Mouse (Mus musculus) spleen, postnatal 14 days (tissue): ENCODE results near the gene Usp46.
"Not testable (repeated sequence)": the region's sequence is repeated elsewhere in the genome, so short reads cannot be mapped to it uniquely, and the experiment has no call there.

Experiments
- DNase-seq, 2 experiments: peaks; one replicate each; pipeline ENCODE4 v3.0.0; 2021 to 2022; ENCODE audit warnings: low spot score in 2 of 2

Gene Usp46

DNA sequence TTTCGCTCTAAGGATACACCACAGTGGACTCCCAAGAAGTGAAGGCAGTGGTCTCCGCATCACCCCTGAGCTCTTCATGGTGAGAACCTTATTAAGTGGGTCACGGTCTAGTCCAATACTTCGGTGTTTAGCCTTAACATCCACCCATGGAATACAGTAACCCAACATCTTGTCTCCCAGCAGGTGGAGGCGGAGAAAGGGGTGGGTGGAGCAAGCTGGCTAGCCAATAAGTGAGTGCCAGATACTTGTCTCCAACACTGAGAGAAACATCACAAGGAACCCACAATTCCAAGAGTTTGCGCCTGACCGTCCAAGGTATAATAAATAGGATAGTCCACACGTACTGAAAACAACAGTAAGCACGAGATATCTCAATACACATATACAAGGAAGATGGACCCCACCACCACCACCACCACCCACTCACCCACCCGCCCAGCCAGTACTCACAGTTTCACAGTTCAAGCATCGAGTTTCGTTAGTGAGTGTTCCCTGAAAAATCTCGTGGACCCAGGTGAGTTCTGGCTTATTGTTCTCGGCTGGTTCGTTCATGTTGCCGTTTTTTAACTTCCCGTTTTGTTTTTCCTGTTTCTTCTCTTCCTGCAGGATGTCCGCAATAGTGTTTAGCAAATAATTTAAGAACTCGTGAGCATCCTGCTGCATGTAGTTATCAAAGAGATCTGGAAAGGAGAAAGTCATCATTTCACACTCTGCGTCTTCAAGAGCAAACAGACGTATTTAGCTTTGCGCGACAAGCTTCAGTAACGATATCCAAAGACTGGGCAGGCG lies 39.3 kb downstream of the Usp46 start:
- DNase-seq, result no peak

DNA sequence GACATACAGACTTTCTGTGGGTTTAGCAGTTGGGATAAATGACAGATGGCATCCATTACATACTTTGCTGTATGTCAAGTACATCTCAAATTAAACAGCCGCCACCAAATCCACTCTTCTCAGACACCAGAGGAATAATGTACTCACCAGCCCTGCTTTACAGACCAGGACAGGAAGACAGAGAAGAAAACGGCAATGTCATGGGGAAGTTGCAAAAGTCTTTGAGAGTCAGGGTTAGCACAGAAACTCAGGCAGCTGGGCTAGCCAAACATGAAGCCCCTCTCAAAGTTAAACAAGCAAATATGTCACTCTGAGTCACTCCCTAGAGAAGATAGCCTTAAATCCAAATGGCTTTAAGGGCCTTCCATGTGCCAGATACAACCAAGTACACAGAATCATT lies 40.0 kb downstream of the Usp46 start:
- no peak for DNase-seq

DNA sequence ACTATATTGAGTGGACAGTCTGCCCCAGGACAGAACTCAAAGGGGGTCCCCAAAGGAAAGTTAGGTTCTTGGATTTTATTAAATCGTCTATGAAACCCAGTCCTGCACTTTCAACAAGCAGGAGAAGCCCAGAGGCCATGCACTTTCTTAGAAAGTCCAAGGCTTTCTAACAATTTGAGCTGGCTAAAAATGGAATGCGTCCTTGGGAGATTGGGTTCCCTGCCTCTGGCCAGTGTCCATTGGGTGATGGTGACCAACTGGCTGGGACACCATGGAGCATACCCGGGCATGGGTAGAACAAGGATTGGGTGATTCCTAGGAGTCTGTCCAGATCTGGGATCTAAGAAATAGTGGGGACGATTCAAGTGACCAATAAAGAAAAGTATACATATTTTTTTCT lies 47.7 kb downstream of the Usp46 start:
- DNase-seq, result no peak

DNA sequence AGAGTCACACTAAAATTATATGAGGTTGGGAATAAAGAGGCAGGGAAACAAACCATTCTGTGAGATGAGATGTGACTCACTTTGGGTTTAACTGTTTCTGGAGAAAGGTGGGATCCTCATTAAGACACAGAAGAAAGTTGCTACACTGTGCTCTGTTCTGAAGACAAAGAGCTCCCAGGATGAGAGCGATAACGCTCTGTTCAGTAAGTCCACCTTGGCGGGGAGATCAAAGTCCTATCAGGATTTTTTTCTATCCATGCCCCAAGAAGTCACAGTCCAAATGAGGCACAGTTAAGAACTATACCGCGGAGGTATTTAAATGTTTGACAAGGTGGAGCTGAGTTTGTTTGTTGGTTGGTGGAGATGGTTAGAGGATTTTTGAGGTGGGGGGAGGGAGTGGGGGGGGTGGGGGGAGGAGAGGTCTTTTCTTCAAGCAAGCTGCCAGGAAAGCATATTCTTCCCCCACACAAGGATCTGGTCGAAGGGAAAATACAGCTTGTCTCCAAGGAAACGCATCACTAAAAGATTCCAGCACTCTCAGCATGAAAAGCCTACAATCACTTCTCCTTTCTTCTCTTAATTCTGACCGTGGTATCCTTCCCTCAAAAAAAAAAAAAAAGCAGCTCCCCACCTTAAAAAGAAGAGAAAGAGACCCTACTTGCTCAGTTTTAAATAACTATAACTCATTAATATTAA lies 49.2 kb downstream of the Usp46 start:
- DNase-seq, result no peak

DNA sequence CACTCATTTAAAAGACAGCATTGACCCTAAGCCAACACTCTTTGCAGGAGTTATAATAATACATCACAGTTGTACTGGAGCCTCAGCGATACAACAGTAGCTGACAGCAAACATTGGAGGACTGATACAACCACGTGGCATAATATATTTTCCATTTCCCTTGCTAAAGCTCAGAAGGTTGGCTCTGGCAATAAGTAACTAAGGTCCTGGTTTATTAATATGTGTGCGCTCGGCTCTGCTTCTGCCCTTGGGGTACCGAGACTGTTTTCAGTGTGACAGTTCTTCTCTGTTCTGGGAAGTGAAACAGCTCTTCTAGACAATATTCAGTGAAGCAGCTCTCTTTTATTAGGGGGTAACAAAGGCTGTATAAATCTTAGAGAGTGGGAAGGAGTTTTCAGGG lies 50.7 kb downstream of the Usp46 start:
- DNase-seq, result no peak

DNA sequence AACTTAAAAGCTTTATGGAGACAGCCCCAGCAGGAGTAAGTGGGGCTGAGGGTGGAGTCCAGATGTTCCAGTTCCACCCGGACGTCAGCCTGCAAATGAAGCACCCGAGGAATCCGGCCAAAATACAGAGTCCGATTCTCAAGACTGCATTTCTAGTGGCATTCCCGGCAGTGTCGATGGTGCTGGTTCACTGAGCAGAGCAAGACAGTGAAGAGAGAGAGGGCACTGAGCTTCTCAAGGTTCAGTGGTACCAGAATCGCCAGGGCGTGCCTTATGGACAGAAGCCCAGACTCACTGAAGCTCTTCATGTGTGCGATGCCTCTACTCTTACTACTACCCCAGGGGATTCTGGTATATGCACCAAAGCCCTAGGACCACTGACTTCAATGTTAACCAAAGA lies 56.6 kb downstream of the Usp46 start:
- no peak for DNase-seq

DNA sequence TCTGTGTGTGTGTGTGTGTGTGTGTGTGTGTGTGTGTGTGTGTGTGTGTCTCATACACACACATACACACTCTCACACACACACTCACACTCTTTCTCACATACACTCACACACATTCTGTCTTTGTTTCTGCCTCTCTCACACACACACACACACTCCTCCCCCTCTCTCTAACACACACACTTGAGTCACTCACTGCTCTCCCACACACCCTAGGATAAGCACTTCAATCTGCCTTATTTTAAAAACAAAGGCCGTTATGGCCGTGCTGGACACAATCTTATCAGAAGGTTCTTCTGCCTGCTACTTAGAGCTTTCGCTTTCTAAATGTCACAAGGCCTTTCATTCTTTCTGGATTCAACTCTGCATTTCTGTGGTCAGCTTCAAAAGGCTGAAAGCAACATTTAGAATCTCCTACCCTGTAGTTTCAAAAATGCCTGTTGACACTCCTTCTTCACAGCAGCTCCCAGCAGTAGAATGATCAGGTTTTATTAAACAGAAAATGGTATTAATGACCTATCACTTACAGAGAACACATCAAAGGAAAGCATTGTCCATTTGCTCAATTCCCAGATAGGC lies 60.6 kb downstream of the Usp46 start:
- no peak for DNase-seq

DNA sequence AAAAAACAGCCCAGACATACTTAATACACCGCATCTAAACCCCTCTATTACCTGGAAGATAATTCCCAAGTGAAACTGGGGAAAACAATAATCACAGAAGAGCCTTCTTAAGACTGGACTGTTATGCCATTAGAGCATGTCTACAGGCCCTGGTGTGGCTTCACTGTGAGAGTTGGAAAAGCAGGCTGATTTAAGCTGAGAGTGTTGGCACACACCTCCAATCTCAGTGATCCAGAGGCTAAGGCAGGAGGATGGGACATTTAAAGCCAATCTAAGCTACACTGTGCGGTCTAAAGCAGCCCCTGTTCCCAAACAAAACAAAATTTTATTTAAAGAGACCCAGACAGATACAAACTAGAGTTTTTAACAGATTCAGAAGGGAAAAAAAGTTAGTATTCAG lies 62.3 kb downstream of the Usp46 start:
- DNase-seq, result no peak

DNA sequence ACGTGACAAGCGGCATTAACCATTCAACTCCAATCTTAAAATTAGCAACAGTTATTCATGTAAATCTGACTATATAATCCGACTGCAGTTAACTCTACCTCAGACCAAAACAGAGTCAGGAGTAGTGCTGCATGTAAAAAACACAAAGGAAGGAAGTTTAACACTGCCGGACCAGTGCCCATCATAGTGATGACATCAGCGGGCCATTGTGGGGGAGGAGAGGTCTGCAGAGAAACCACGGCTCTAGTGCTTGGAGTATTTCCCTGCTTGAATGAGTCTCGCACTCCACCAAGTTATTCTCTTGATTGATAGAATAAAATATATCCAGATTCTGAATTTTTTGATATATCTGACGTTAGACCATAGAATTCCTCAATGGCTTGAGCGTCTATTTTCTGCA lies 66.5 kb downstream of the Usp46 start:
- DNase-seq, result no peak

DNA sequence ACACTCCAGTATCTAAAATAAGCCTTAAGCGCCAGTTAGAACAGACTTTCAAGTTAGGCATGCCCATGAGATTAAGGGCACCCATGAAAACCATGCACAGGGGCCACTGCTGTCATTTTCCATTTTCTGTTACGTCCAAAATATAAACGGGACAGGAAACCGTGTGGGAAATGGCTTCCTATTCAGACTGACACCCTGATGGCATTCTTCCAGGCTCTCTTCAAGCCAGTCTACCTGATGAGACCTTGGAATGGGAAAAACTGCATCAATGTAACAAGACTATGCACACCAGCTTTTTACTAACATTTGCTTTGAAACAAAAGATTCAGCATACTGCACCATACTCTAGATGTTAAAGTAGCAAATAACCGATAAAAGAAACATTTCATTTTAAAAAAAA lies 69.3 kb downstream of the Usp46 start:
- no peak for DNase-seq

DNA sequence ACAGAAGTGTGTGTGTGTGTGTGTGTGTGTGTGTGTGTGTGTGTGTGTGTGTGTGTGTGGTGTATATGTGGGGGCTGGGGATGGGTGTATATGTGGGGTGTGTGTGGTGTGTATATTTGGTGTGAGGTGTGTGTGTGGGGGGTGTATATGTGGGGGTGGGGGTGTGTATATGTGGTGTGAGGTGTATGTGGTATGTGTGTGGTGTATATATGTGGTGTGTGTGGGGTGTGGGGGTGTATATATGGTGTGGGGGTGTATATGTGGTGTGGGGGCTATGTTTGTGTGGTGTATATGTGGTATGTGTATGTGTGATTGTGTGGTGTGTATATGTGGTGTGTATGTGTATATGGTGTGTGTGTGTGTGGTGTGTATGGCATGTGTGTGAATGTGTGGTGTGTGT lies 73.4 kb downstream of the Usp46 start:
- no peak for DNase-seq

DNA sequence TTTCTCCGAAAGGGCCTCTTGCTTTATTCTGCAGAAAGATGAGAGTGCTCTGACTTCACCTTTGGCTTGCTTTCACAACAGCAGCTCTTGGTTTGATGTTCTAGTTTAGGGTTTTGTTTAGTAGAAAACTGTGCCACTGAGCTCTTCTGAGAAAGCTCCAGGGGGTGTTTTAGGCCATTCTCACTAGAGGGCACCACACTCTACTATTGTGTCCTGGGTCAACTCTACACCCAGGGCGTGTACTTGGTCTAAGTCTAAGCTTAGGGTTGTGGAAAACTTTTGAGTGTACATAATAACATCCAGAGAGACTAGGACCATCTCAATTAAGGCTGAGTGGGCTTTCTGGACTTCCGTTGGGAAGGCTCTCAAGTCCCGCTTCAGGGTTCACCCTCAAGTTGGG lies 74.7 kb downstream of the Usp46 start:
- no peak for DNase-seq

DNA sequence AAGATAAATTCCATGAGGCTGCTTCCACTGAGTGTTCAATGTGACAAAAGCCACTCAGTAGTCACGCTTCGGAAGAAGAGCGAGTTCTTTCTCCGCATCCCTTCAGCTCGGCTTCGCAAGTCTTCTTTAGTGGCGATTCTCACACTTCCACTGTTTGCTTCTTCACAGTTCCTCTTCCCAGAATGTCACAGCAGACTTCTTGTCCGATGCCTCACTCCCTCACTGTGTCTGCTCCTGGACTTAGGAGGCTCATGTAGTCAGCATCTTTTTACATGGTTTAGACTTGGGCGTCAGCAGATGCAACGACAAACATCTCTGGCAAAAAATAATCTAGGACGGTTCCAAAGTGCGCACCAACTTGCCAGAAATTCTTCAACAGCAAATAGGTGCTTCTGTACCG lies 75.9 kb downstream of the Usp46 start:
- DNase-seq, result no peak

DNA sequence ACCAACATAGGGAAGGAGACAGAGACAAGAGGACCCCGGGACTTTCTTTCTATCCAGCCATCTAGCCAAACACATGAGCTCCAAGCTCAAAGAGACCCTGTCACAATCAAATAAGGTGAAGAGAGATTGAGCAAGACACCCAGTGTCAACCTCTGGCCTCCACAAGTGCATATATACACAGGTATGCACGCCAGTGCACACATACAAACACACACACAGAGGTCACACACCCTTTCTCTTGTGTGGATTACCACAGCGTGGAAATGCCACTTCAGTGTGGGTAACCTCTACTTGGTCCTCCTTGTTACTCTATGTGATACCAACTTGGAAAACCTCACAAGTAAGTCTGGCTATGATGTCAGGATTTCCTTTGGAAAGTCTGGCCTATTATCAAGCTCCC lies 78.7 kb downstream of the Usp46 start:
- DNase-seq, result no peak

DNA sequence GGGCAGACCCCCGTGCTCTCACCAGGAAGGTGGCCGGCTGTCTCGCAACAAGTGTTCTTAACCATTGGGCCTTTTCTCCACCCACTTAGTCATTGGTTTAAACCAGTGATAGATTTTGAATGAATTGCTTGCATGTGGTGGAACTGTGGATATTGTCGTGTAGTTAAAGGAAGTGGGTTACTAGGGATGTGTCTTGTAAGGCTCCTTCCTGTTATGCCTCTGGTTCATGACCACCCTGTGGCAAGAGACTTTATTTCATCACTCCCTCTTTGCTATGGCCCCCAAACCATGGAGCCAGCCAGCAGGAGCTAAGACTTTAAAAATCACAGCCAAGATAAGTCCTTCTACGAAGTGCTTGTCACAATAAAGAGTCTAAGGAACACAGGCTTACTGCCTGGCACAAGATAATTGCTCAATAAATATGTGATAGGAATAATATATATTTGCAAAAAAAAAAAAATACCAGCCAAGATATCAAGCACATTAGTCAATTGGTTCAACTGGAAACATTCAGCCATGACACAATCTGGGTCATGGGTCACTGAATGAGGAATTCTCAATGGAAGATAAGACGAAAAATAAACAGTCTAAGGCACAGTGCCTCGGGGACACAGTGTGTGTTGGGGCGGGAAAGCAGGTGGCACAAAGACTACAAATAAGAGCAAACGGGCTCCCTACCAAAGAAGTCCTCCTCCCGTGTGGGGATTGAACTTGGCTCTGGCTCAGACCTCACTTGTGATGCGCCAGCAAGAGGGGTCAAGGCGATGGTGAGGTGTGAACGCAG lies 80.3 kb downstream of the Usp46 start:
- no peak for DNase-seq

DNA sequence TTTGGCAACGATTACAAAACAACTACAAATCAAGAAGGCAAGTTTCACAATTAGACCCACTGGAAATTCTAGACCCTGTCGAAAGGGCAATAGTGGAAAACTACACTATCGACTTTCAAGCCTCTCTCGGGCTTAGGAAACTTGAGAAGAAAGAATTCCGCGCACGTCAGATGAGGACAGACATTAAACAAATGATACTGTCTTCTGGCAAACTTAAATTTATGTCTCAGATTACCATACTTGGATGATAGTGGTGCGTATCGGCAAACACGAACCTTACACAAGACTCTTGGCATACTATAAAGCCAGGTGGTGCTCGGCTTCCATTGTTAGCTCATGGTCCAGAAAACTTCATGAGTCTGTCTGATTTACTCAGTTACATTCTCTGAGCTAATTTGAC lies 90.8 kb downstream of the Usp46 start:
- no peak for DNase-seq

DNA sequence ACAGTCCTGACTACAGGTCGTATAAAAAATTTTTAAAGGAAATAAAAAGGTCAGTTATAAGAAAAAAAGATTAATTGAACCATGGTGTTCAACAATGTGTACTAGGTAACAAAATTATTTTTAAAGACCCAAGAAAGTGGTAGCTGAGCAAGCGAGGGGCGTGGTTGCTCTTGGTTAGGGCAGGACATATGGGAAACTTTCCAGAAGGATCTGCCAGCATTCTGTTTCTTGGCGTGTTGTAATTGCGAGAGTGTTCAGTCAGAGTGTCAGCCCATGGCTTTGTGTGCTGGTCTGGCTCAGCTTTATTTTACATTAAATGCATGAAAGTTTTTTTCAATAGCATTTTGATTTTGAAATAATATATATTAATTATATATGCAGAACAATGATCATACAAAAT lies 96.5 kb downstream of the Usp46 start:
- DNase-seq, result no peak

DNA sequence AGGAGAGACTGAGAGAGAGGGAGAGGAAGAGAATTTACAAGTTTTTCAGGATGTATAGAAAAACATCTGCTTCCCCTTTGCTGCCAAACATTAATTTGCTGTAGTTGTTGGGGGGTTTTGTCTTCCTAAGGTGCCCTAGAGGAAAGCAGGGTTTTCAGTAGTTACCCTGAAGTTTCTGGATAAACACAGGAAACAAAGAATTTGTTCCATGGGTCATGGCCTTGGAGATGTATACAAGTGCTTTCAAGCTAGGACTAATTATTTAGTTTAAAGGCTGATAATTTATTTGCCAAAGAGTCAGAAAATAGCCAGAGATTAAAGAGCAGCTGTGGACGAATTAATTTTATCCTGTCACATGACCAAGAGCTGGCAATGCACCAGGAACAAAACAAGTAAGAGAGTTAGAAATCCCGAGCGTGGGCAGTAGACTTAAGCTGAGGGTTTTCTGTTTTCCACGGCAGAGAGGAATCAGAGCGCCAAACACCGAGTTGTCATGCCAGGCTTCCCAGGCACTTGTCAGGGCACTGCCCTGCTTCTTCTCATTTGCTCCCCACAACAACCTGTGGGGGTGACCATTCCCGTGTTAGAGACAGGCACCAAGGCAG lies 98.1 kb downstream of the Usp46 start:
- no peak for DNase-seq

DNA sequence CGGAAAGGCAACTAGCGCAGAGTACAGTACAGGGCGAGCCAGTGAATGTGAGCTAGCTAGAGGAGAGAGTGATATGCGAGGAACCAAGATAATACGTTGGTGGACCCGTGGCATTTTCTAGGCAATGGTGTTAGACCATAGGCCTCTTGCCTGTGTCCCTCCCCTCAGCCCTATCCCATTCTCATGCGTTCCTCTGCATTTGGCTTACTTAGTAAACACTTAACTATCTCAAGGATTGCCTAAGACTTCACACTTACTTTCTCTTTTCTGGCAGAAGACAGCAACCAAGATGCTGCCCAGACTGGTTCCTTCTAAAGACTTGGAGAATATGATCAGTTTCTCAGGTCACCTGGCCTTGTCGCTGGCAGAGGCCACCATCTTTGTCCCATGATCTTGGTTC lies 98.9 kb downstream of the Usp46 start:
- DNase-seq, result no peak

DNA sequence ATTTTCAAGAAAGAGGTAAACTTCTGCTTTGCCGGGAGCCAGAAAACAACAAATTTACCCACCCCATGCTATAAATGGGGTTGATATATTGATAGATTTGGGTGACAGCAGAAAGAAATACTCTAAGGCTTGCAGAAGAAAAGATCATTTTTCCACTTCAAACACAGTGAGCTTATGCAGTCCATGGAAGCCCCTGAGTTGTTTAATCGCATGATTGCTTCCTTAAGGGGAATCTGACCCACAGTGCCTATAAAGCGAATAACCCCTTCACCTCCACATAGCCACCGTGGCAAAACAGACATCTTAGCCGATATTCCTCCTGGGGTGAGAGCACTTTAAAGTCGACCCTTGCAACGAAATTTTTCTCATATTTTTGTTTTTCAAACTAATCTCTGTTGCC lies 108.5 kb downstream of the Usp46 start:
- DNase-seq, result no peak

DNA sequence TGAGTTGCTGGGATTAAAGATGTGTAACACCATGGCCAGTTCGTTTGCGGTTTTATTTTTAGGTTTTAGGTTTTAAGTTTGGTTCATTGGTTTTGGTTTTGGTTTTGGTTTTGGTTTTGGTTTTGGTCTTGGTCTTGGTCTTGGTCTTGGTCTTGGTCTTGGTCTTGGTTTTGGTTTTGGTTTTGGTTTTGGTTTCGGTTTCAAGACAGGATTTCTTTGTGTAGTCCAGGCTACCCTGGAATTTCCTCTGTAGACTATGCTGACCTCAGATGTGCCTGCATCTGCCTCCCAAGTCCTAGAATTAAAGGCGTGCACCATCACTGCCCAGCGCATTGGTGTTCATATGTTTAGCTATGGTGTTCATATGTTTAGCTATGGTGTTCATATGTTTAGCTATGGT lies 109.6 kb downstream of the Usp46 start:
- not testable (repeated sequence) for DNase-seq

DNA sequence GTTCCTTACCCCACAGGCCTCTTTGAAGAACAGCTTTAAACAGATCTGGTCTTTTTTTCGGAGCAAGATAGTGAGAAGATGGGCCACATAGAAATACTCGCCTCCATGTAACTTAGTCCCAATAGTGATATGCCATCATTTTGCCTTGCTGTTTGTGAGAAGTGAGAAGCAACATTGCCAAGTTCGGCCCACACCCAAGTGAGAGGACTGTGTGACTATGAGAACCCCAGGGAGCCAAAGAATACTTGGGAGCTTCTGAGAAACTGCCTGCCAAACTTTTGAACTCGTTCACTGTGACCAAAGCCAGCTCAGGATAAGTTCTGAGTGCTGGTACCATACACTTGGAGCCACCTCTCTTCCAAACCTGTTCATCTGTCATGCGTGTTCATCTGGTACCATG lies 110.1 kb downstream of the Usp46 start:
- DNase-seq, result no peak
